Mouse (Mus musculus): ENCODE data around the gene Inhbb.

- no peak for TF ChIP-seq CTCF (IDR thresholded peaks at IDR 0.05; ENCODE audit: low read depth)
- TF ChIP-seq EP300 (IDR thresholded peaks at IDR 0.05; ENCODE audit: low read depth), result no peak
Observed at GRCm38 (mm10) chr1:119409106-119409505, 12.9 kb downstream of the Inhbb start.

All from heart, postnatal 0 days (tissue).